Mouse (Mus musculus) right cerebral cortex, postnatal 36 days (tissue): Measurements from ENCODE around the gene Zfp831.

Experiments
- DNase-seq, 2 experiments: peaks; one replicate each; pipeline ENCODE4 v3.0.0; 2022; ENCODE audit warnings: low spot score in 2 of 2, mixed read lengths in 1 of 2

The Zfp831 gene

GRCm38 (mm10) chr2:174727114-174727823 is 83.9 kb downstream of the Zfp831 start:
- no peak for DNase-seq

GRCm38 (mm10) chr2:174731939-174732338 is 88.6 kb downstream of the Zfp831 start:
- no peak for DNase-seq

- DNase-seq: no peak
Observed at GRCm38 (mm10) chr2:174735270-174735669, 91.9 kb downstream of the Zfp831 start.

- DNase-seq: no peak
Observed at GRCm38 (mm10) chr2:174747182-174747581, 103.8 kb downstream of the Zfp831 start.

- no peak for DNase-seq
Observed at GRCm38 (mm10) chr2:174748381-174748780, 105.0 kb downstream of the Zfp831 start.

GRCm38 (mm10) chr2:174753197-174753596 is 109.9 kb downstream of the Zfp831 start:
- DNase-seq: no peak

- DNase-seq: no peak
Observed at GRCm38 (mm10) chr2:174754231-174754630, 110.9 kb downstream of the Zfp831 start.

- DNase-seq: no peak
Observed at GRCm38 (mm10) chr2:174759189-174759588, 115.9 kb downstream of the Zfp831 start.
